Mouse (Mus musculus) macrophage (primary cell): Measurements from ENCODE around the gene Syngr3. TPM values are rescaled to one million over a fixed set of nuclear protein-coding genes. Genes with fewer than 3 reads are reported as not detected.

Experiments
- H3K27ac ChIP-seq: fragments of 350-480 bp; formaldehyde crosslinking; 2 replicates; pipeline ENCODE4 v1.9.0; 2021
- H3K36me3 ChIP-seq: fragments of 350-480 bp; formaldehyde crosslinking; 2 replicates; pipeline ENCODE4 v1.9.0; 2021; ENCODE audit errors: inconsistent target
- H3K4me3 ChIP-seq: fragments of 350-480 bp; formaldehyde crosslinking; 2 replicates; pipeline ENCODE4 v1.9.0; 2021; ENCODE audit errors: inconsistent target
- H3K79me2 ChIP-seq: fragments of 350-480 bp; formaldehyde crosslinking; 2 replicates; pipeline ENCODE4 v1.9.0; 2021; ENCODE audit errors: inconsistent target
- WGBS: methylation state at CpG from one replicate; pipeline ENCODE4 v1.1.7; 2026; ENCODE audit warnings: inconsistent platforms; ENCODE audit not compliant: missing documents; 5-methylcytosine and 5-hydroxymethylcytosine counted together
- polyA plus RNA-seq: library from polyadenylated mRNA; stranded (reverse); fragments of 250-400 nt; gene quantifications from 3 replicates; pipeline ENCODE4 v1.2.4, GENCODE M21; 2018; ENCODE audit warnings: inconsistent platforms

The Syngr3 gene
- polyA plus RNA-seq, 1 experiment from 2014 or later, result 0.19 TPM

DNA sequence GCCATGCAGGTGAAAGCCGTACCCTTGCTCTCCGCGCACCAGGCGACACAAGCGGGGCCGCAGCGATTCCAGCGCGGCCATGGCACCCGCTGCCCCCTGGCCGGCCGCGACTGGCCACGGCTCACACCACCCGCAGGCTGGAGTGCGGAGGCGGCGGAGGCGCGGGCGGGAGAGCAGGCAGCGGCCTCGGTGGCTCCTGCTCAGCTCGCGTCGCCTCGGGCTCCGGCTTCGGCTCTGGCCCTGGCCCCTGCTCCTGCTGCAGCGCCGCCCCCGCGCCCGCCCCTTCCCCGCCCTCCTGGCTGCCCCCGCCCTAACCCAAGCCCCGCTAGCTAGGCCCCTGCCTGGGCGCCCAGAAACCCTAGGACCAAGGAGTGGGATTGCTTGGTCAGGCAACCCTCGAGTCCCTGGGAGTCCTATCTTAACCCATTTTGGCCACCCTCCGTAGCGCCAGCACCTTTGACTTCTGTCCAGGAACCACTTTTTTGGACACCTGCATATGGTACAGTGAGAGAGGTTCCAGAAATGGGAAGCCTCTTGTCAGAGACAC, 39.6 kb downstream of the Syngr3 start, which contains the start of gene Slc9a3r2:
Gene Slc9a3r2 (minus strand): TSS at position 258 of the 547 bp plus-strand sequence.
- no peaks in the 10 kb centered on the region for H3K36me3 ChIP-seq
- WGBS, result 5% methylated on average over 36 of the region's 41 CpGs
- H3K4me3 ChIP-seq, result no peak within 1 kb of the TSS
- H3K27ac ChIP-seq, result no peak within 1 kb of the TSS
- H3K79me2 ChIP-seq, result no peaks in the 10 kb centered on the region

DNA sequence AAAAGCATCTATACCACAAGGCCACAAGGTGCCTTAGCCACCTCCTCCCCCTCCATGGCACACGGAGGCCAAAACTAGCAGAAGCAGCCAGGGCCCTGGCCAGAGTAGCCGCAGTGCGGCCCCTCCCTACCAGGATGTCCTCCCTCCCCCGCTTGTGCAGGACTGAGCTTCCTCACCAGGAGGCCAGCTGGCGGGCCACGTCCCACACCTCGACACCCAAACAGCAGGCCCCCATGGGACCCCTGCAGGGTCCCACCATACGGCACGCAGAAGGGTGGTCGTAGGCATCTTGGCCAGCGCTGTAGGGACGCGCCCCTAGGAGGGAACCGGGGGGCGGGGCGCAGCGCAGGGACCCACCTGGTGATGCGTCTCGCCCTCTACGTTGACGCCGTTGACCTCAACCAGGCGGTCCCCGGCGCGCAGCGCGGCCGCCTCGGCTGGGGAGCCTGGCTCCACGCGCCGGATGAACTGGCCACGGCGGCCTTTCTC, 40.1 kb downstream of the Syngr3 start:
- WGBS, result 3% methylated on average over 35 of the region's 35 CpGs
- H3K36me3 ChIP-seq, result no peaks in the 10 kb centered on the region
- no peaks in the 10 kb centered on the region for H3K79me2 ChIP-seq
- H3K4me3 ChIP-seq, result no peak overlapping the region
- no peak overlapping the region for H3K27ac ChIP-seq

DNA sequence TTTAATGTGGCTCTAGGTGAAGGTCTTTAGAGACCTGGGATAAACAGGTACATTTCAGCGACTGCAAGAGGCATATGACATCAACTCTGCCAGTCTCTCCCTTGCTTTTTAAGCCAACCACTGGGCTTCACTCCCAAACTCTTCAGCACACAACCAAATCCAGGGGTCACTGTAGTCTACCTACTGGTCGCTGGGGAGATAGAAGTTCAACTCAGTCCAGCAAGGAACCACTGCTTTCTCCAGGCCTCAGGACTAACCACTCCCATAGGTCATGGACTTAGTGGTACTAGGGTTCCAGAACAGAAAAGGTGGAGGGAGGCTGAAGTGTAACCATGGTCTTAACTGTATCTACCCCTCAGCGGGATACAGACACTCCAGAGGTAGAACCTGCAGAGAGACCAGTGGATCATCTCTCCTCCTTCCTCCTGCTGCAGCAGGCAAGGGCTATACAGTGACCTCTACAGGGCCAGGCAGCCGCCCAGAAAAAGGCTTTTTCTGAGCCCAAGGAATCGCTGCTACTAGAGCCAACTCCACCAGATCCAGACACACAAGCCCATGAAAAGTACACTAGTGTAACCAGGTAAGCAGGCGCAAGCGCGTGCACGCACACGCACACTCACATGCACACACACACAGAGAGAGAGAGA, 40.9 kb downstream of the Syngr3 start:
- Histone ChIP-seq H3K79me2 (no peaks in the 10 kb centered on the region), H3K4me3 (no peak overlapping the region), H3K36me3 (no peaks in the 10 kb centered on the region), H3K27ac (no peak overlapping the region)
- 89% methylated on average over 10 of the region's 10 CpGs for WGBS

DNA sequence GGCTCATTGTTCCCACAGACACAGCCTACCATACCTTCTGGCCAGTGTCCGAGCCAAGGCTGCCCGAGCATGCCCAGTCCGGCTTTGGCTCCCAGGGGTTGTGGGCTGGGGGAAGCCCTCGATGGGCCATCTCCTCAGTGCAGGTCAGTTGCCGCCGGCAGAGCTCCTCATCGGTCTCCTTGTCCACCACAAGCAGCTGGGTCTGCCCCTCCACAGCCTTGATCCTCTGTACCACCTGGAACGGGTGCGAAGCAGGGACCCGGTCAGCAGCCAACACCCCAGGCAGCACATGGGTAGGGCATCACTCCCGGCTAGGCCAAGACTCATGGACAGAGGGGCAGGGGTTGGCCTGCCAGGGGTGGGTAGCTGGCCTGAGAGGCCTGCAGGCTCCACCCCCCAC, 42.3 kb downstream of the Syngr3 start:
- Histone ChIP-seq H3K36me3 (no peaks in the 10 kb centered on the region), H3K79me2 (no peaks in the 10 kb centered on the region), H3K27ac (no peak overlapping the region), H3K4me3 (no peak overlapping the region)
- 89% methylated on average over 11 of the region's 11 CpGs for WGBS

DNA sequence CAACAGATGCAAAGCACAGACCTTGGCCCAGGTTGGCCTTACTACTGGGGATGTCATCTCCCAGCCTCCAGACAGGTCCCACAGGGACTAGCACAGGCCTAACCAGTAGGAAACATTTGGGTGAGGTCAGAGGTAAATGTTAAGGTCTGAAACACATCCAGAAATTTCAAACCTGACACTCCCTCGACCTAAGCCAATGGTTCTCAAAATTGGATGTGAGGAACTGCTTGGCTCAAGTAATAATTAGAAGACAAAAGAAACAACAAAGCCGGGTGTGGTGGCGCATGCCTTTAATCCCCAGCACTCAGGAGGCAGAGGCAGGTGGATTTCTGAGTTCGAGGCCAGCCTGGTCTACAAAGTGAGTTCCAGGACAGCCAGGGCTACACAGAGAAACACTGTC, 43.4 kb downstream of the Syngr3 start:
- H3K4me3 ChIP-seq, result no peak overlapping the region
- no peaks in the 10 kb centered on the region for H3K79me2 ChIP-seq
- WGBS, result 95% methylated on average over 4 of the region's 4 CpGs
- no peaks in the 10 kb centered on the region for H3K36me3 ChIP-seq
- no peak overlapping the region for H3K27ac ChIP-seq

GRCm38 (mm10) chr17:24645916-24646315, 43.8 kb downstream of the Syngr3 start:
- 96% methylated on average over 3 of the region's 3 CpGs for WGBS
- no peaks in the 10 kb centered on the region for H3K79me2 ChIP-seq
- H3K36me3 ChIP-seq, result no peaks in the 10 kb centered on the region
- H3K4me3 ChIP-seq, result no peak overlapping the region
- H3K27ac ChIP-seq, result no peak overlapping the region

- Histone ChIP-seq H3K36me3 (no peaks in the 10 kb centered on the region), H3K27ac (no peak overlapping the region), H3K79me2 (no peaks in the 10 kb centered on the region), H3K4me3 (no peak overlapping the region)
- 73% methylated on average over 8 of the region's 9 CpGs for WGBS
Measured at GRCm38 (mm10) chr17:24644875-24645721, 44.7 kb downstream of the Syngr3 start.

GRCm38 (mm10) chr17:24644030-24644715, 45.6 kb downstream of the Syngr3 start:
- Histone ChIP-seq H3K36me3 (no peaks in the 10 kb centered on the region), H3K27ac (no peak overlapping the region), H3K79me2 (no peaks in the 10 kb centered on the region), H3K4me3 (no peak overlapping the region)
- 80% methylated on average over 7 of the region's 7 CpGs for WGBS

DNA sequence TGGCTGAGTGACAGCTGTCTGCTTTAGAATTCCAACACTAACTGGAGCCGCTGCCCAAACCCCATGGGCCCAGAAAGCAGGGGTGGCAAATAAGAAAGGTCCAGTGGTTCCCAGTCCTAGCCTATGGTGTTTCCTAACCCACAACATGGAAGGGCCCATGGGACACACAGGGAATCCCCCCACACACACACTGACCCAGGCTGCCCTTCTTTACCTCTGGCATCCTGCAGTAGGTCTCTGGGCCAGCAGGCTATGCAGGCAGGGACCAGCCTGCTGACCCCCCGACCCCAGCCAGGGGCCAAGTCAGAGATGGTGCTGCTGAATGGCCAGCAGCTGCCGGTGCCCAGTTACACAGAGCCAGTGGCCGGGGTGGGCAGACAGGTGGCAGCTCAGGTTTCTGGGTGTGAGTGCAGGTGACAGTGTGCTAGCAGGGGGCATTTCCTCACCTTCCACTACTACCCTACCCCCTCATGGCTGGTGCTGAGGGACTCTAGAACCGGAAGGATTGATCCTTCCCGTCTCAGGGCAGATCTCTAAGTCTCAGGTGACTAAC, 46.9 kb downstream of the Syngr3 start:
- H3K79me2 ChIP-seq, result no peaks in the 10 kb centered on the region
- no peak overlapping the region for H3K4me3 ChIP-seq
- WGBS, result 98% methylated on average over 6 of the region's 6 CpGs
- H3K27ac ChIP-seq, result no peak overlapping the region
- no peaks in the 10 kb centered on the region for H3K36me3 ChIP-seq

- 95% methylated on average over 14 of the region's 14 CpGs for WGBS
- Histone ChIP-seq H3K79me2 (no peaks in the 10 kb centered on the region), H3K4me3 (no peak overlapping the region), H3K27ac (no peak overlapping the region), H3K36me3 (no peaks in the 10 kb centered on the region)
Measured at GRCm38 (mm10) chr17:24641944-24642343, 47.8 kb downstream of the Syngr3 start.

GRCm38 (mm10) chr17:24640581-24640980, 49.2 kb downstream of the Syngr3 start:
- no peaks in the 10 kb centered on the region for H3K79me2 ChIP-seq
- H3K27ac ChIP-seq, result no peak overlapping the region
- H3K36me3 ChIP-seq, result no peaks in the 10 kb centered on the region
- no peak overlapping the region for H3K4me3 ChIP-seq
- 95% methylated on average over 15 of the region's 15 CpGs for WGBS

- Histone ChIP-seq H3K36me3 (no peaks in the 10 kb centered on the region), H3K27ac (no peak overlapping the region), H3K79me2 (no peaks in the 10 kb centered on the region), H3K4me3 (no peak overlapping the region)
- 99% methylated on average over 7 of the region's 7 CpGs for WGBS
Measured at GRCm38 (mm10) chr17:24640119-24640518, 49.6 kb downstream of the Syngr3 start.

- Histone ChIP-seq H3K27ac (no peak overlapping the region), H3K79me2 (no peaks in the 10 kb centered on the region), H3K36me3 (no peaks in the 10 kb centered on the region), H3K4me3 (no peak overlapping the region)
- WGBS, result 93% methylated on average over 5 of the region's 5 CpGs
Measured at GRCm38 (mm10) chr17:24639571-24639988, 50.2 kb downstream of the Syngr3 start.

DNA sequence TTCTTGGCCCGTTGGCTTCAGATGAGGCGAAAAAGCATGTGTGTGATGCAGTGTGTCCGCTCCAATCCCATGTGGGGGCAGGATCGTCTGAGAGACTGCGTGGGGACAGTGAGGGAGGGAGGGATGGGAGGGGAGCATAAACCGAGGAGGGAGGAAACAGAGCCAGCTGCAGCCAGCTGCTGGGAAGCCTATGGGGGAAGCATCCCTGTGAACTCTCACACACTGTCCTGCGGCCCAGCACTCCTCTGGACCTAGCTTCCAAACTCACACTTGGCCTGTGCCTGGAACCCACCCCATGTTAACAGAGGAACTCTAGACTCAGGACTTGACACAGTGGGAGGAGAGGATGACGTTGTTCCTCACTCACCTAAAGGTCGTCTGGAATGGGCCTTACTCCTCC, 50.9 kb downstream of the Syngr3 start:
- Histone ChIP-seq H3K27ac (no peak overlapping the region), H3K4me3 (no peak overlapping the region), H3K36me3 (no peaks in the 10 kb centered on the region), H3K79me2 (no peaks in the 10 kb centered on the region)
- 86% methylated on average over 9 of the region's 9 CpGs for WGBS
